Mouse (Mus musculus) heart, adult 2 months (tissue): ENCODE measurements around the gene Mapk8ip2.

Experiments used
- CTCF ChIP-seq: fragments of 200-600 bp; IDR thresholded peaks from 2 replicates; pipeline ENCODE4 v1.8.1; 2022; ENCODE audit warnings: antibody characterized with exemption, mild to moderate bottlenecking, moderate library complexity
- EP300 ChIP-seq: fragments of 200-500 bp; IDR thresholded peaks from 2 replicates; pipeline ENCODE4 v1.6.1; 2011; ENCODE audit warnings: low read depth, low read length, control low read depth; ENCODE audit not compliant: insufficient read depth
- POLR2A ChIP-seq: fragments of 200-500 bp; IDR thresholded peaks from 2 replicates; pipeline ENCODE4 v1.6.1; 2011; ENCODE audit warnings: mild to moderate bottlenecking, low read depth, low read length, control low read depth; ENCODE audit not compliant: insufficient read depth

GRCm38 (mm10) chr15:89465052-89465451 is 11.3 kb downstream of the Mapk8ip2 start:
- TF ChIP-seq CTCF: no peak
- no peak for TF ChIP-seq POLR2A
- no peak for TF ChIP-seq EP300
